Mouse (Mus musculus) forebrain, postnatal 0 days (tissue): ENCODE data around the gene Rab3a. TPM values are rescaled to one million over a fixed set of nuclear protein-coding genes. Genes with fewer than 3 reads are reported as not detected.

Source experiments
- ATAC-seq: fragments of 200-750 bp; cut with Nextera tagmentation; 2 replicates; pipeline ENCODE4 v1.8.0; 2017; ENCODE audit warnings: mild to moderate bottlenecking, moderate library complexity
- DNase-seq: peaks from one replicate; pipeline ENCODE4 v3.0.0-alpha.2; 2015
- H3K27ac ChIP-seq: fragments of 300-500 bp; sonication (generic); 2 replicates; pipeline ENCODE4 v1.5.1; 2014; ENCODE audit warnings: low read depth, mild to moderate bottlenecking, antibody characterized with exemption, low read length, moderate library complexity, mixed read lengths
- H3K27me3 ChIP-seq: fragments of 300-500 bp; sonication (generic); 2 replicates; pipeline ENCODE4 v1.6.1; 2014; ENCODE audit warnings: mild to moderate bottlenecking, low read length, mixed read lengths; ENCODE audit not compliant: insufficient read depth
- H3K36me3 ChIP-seq: fragments of 300-500 bp; sonication (generic); 2 replicates; pipeline ENCODE4 v1.6.1; 2014; ENCODE audit warnings: mild to moderate bottlenecking, moderate library complexity; ENCODE audit not compliant: insufficient read depth
- H3K4me1 ChIP-seq: fragments of 300-500 bp; sonication (generic); 2 replicates; pipeline ENCODE4 v1.6.1; 2014; ENCODE audit warnings: antibody characterized with exemption; ENCODE audit not compliant: insufficient read depth
- H3K4me2 ChIP-seq: fragments of 300-500 bp; sonication (generic); 2 replicates; pipeline ENCODE4 v1.6.1; 2014; ENCODE audit warnings: low read depth, mild to moderate bottlenecking, moderate library complexity
- H3K4me3 ChIP-seq: fragments of 300-500 bp; sonication (generic); 2 replicates; pipeline ENCODE4 v1.5.1; 2014; ENCODE audit warnings: low read depth, low read length, mixed read lengths
- H3K9ac ChIP-seq: fragments of 300-500 bp; sonication (generic); 2 replicates; pipeline ENCODE4 v1.6.1; 2014; ENCODE audit warnings: mild to moderate bottlenecking
- H3K9me3 ChIP-seq: fragments of 300-500 bp; sonication (generic); 2 replicates; pipeline ENCODE4 v1.6.1; 2016; ENCODE audit warnings: low read length
- CTCF ChIP-seq: sonication (generic); IDR thresholded peaks from 2 replicates; pipeline ENCODE4 v1.5.1; 2016; ENCODE audit warnings: antibody characterized with exemption, control low read depth, low read depth
- WGBS: fragments of 180-500 bp; shearing (Covaris S2); extraction: QIAGEN DNeasy Blood & Tissue Kit; methylation state at CpG from one replicate; pipeline ENCODE4 v1.1.7; 2014; 5-methylcytosine and 5-hydroxymethylcytosine counted together
- polyA plus RNA-seq: library from polyadenylated mRNA; unstranded; fragments of >200 nt; fragmentation: Nextera tagmentation; extraction: Ambion mirVana; gene quantifications from 2 replicates; pipeline ENCODE4 v1.2.1, GENCODE M21; 2015
- total RNA-seq: library from RNA; depleted of rRNA; stranded (reverse); fragments of >200 nt; gene quantifications from 2 replicates; pipeline ENCODE4 v1.2.3, GENCODE M21; 2014; rRNA removed

Gene Rab3a
- 450 and 499 TPM in 2 replicates for total RNA-seq
- 632 and 673 TPM in 2 replicates for polyA plus RNA-seq

- peaks cover 7% of the 10 kb centered on the region for H3K4me1 ChIP-seq
- H3K4me2 ChIP-seq = peak within 1 kb of the TSS; percentile 67
- ATAC-seq = peak; percentile 98
- H3K27me3 ChIP-seq = no peaks in the 10 kb centered on the region
- H3K9ac ChIP-seq = peak within 1 kb of the TSS; percentile 96
- TF ChIP-seq CTCF = no peak
- peak within 1 kb of the TSS; percentile 93 for H3K27ac ChIP-seq
- H3K36me3 ChIP-seq = peaks cover 32% of the 10 kb centered on the region
- no peaks in the 10 kb centered on the region for H3K9me3 ChIP-seq
- 9% methylated on average over 37 of the region's 37 CpGs for WGBS
- peak within 1 kb of the TSS; percentile 94 for H3K4me3 ChIP-seq
- DNase-seq = peak; percentile 98
Measured at GRCm38 (mm10) chr8:70754043-70754870, at the start of gene Rab3a. TSS of gene Rab3a (plus strand) at chr8:70754679.

GRCm38 (mm10) chr8:70708281-70708680 is 46.2 kb upstream of the Rab3a start:
- Histone ChIP-seq H3K27ac (no peak overlapping the region), H3K4me2 (no peak overlapping the region), H3K4me1 (no peaks in the 10 kb centered on the region), H3K36me3 (peaks cover 10% of the 10 kb centered on the region), H3K27me3 (no peaks in the 10 kb centered on the region), H3K9me3 (no peaks in the 10 kb centered on the region), H3K9ac (no peak overlapping the region), H3K4me3 (no peak overlapping the region)
- ATAC-seq (no peak), DNase-seq (no peak)
- 93% methylated on average over 14 of the region's 14 CpGs for WGBS
- no peak for TF ChIP-seq CTCF

- Histone ChIP-seq H3K4me3 (no peak overlapping the region), H3K27me3 (no peaks in the 10 kb centered on the region), H3K4me1 (no peaks in the 10 kb centered on the region), H3K27ac (no peak overlapping the region), H3K9me3 (no peaks in the 10 kb centered on the region), H3K36me3 (no peaks in the 10 kb centered on the region; the same call in 1 of the 2 replicates), H3K9ac (no peak overlapping the region), H3K4me2 (no peak overlapping the region)
- no peak for DNase-seq
- no peak for ATAC-seq
- no peak for TF ChIP-seq CTCF
- 91% methylated on average over 9 of the region's 9 CpGs for WGBS
Measured at GRCm38 (mm10) chr8:70709794-70710193, 44.7 kb upstream of the Rab3a start.

GRCm38 (mm10) chr8:70710296-70710695 is 44.2 kb upstream of the Rab3a start:
- Histone ChIP-seq H3K4me3 (no peak overlapping the region), H3K27me3 (no peaks in the 10 kb centered on the region), H3K4me2 (no peak overlapping the region), H3K9ac (no peak overlapping the region), H3K4me1 (no peaks in the 10 kb centered on the region), H3K9me3 (no peaks in the 10 kb centered on the region), H3K36me3 (no peaks in the 10 kb centered on the region; the same call in 1 of the 2 replicates), H3K27ac (no peak overlapping the region)
- ATAC-seq (no peak), DNase-seq (no peak)
- TF ChIP-seq CTCF = no peak
- 95% methylated on average over 1 of the region's 1 CpGs for WGBS

GRCm38 (mm10) chr8:70711041-70711440 is 43.4 kb upstream of the Rab3a start:
- H3K4me2 ChIP-seq = no peak overlapping the region
- H3K27me3 ChIP-seq = no peaks in the 10 kb centered on the region
- no peaks in the 10 kb centered on the region for H3K4me1 ChIP-seq
- no peak overlapping the region for H3K27ac ChIP-seq
- WGBS = 81% methylated on average over 11 of the region's 11 CpGs
- no peak for DNase-seq
- no peaks in the 10 kb centered on the region; the same call in 1 of the 2 replicates for H3K36me3 ChIP-seq
- no peak for ATAC-seq
- no peaks in the 10 kb centered on the region for H3K9me3 ChIP-seq
- no peak overlapping the region for H3K4me3 ChIP-seq
- no peak for TF ChIP-seq CTCF
- no peak overlapping the region for H3K9ac ChIP-seq

GRCm38 (mm10) chr8:70713991-70714390 is 40.5 kb upstream of the Rab3a start:
- no peaks in the 10 kb centered on the region for H3K27me3 ChIP-seq
- H3K36me3 ChIP-seq = no peaks in the 10 kb centered on the region; the same call in 1 of the 2 replicates
- no peaks in the 10 kb centered on the region for H3K4me1 ChIP-seq
- H3K27ac ChIP-seq = no peak overlapping the region
- H3K4me3 ChIP-seq = no peak overlapping the region
- no peak overlapping the region for H3K9ac ChIP-seq
- TF ChIP-seq CTCF = no peak
- 88% methylated on average over 7 of the region's 7 CpGs for WGBS
- ATAC-seq (no peak), DNase-seq (no peak)
- H3K4me2 ChIP-seq = no peak overlapping the region
- H3K9me3 ChIP-seq = no peaks in the 10 kb centered on the region

- no peaks in the 10 kb centered on the region for H3K4me1 ChIP-seq
- no peak overlapping the region for H3K4me2 ChIP-seq
- H3K36me3 ChIP-seq = no peaks in the 10 kb centered on the region; the same call in 1 of the 2 replicates
- ATAC-seq (no peak), DNase-seq (no peak)
- no peaks in the 10 kb centered on the region for H3K9me3 ChIP-seq
- H3K27ac ChIP-seq = no peak overlapping the region
- 0 out of 2 replicates have a peak, but pooled peaks cover 4% of the 10 kb centered on the region for H3K27me3 ChIP-seq
- H3K4me3 ChIP-seq = no peak overlapping the region
- TF ChIP-seq CTCF = no peak
- whole genome bisulfite sequencing = 57% methylated on average over 2 of the region's 2 CpGs
- no peak overlapping the region for H3K9ac ChIP-seq
Measured at GRCm38 (mm10) chr8:70715086-70715485, 39.4 kb upstream of the Rab3a start.
